Mouse (Mus musculus): Measurements from ENCODE around the gene Mthfd1. TPM values are rescaled to one million over a fixed set of nuclear protein-coding genes. Genes with fewer than 3 reads are reported as not detected.

Mthfd1 gene
- total RNA-seq, 1 experiment = 182 TPM

GRCm38 (mm10) chr12:76256114-76256843 lies 1.2 kb downstream of the Mthfd1 start:
- in situ Hi-C loops (cut with MboI; ENCODE audit: low sequenced_read_pairs in 2 of 2, unreplicated experiment in 2 of 2) = no loop called here
- Histone ChIP-seq H3K4me3 (ENCODE audit: insufficient read depth in 1 of 2, low read depth in 1 of 2, low read length in 2 of 2, poor library complexity in 1 of 2, severe bottlenecking in 1 of 2) (peak overlapping the region; percentile 84 to 88), H3K27ac (ENCODE audit: insufficient read depth, low read depth, low read length, poor library complexity, severe bottlenecking) (no peak overlapping the region), H3K36me3 (ENCODE audit: control insufficient read depth, insufficient read depth, low read length, poor library complexity, severe bottlenecking) (no peaks in the 10 kb centered on the region; the same call in 1 of the 2 replicates), H3K9me3 (ENCODE audit: control insufficient read depth, insufficient read depth, low read depth, low read length) (no peaks in the 10 kb centered on the region), H3K4me1 (ENCODE audit: control insufficient read depth in 2 of 2, insufficient read depth in 2 of 2, low read length in 2 of 2, poor library complexity in 1 of 2) (peaks cover 2 to 7% of the 10 kb centered on the region in 2 experiments), H3K9ac (ENCODE audit: insufficient read depth, low read depth, low read length, poor library complexity, severe bottlenecking) (peak overlapping the region; percentile 87)
- no peak for TF ChIP-seq ZNF384 (IDR thresholded peaks at IDR 0.05; ENCODE audit: low read depth, low read length)
- TF ChIP-seq ZC3H11A (IDR thresholded peaks at IDR 0.05; ENCODE audit: borderline replicate concordance, low read depth, low read length) = no peak
- TF ChIP-seq MAFK (IDR thresholded peaks at IDR 0.05; ENCODE audit: insufficient read depth, low read depth, low read length) = no peak
- no peak for TF ChIP-seq CHD2 (IDR thresholded peaks at IDR 0.05; ENCODE audit: low read depth, low read length)
- TF ChIP-seq HCFC1 (IDR thresholded peaks at IDR 0.05; ENCODE audit: borderline replicate concordance, insufficient read depth, low read length) = no peak
- no peak for DNase-seq (ENCODE audit: low read depth, low spot score)

- H3K27ac ChIP-seq (ENCODE audit: insufficient read depth, low read depth, low read length, poor library complexity, severe bottlenecking) = no peak overlapping the region
- in situ Hi-C loops (cut with MboI; ENCODE audit: low sequenced_read_pairs in 2 of 2, unreplicated experiment in 2 of 2) = no loop called here
- no peak overlapping the region for H3K4me3 ChIP-seq (ENCODE audit: insufficient read depth in 1 of 2, low read depth in 1 of 2, low read length in 2 of 2, poor library complexity in 1 of 2, severe bottlenecking in 1 of 2)
- DNase-seq (ENCODE audit: low read depth, low spot score) = no peak
- H3K4me1 ChIP-seq (ENCODE audit: control insufficient read depth in 2 of 2, insufficient read depth in 2 of 2, low read length in 2 of 2, poor library complexity in 1 of 2) = peaks cover 4 to 9% of the 10 kb centered on the region in 2 experiments
- peaks cover 1% of the 10 kb centered on the region; the same call in 1 of the 2 replicates for H3K36me3 ChIP-seq (ENCODE audit: control insufficient read depth, insufficient read depth, low read length, poor library complexity, severe bottlenecking)
- no peak for TF ChIP-seq CHD2 (IDR thresholded peaks at IDR 0.05; ENCODE audit: low read depth, low read length)
- no peak for TF ChIP-seq HCFC1 (IDR thresholded peaks at IDR 0.05; ENCODE audit: borderline replicate concordance, insufficient read depth, low read length)
- TF ChIP-seq ZC3H11A (IDR thresholded peaks at IDR 0.05; ENCODE audit: borderline replicate concordance, low read depth, low read length) = no peak
- H3K9ac ChIP-seq (ENCODE audit: insufficient read depth, low read depth, low read length, poor library complexity, severe bottlenecking) = no peak overlapping the region
- no peaks in the 10 kb centered on the region for H3K9me3 ChIP-seq (ENCODE audit: control insufficient read depth, insufficient read depth, low read depth, low read length)
These were observed 5.6 kb downstream of the Mthfd1 start for GRCm38 (mm10) chr12:76260673-76261072.

DNA sequence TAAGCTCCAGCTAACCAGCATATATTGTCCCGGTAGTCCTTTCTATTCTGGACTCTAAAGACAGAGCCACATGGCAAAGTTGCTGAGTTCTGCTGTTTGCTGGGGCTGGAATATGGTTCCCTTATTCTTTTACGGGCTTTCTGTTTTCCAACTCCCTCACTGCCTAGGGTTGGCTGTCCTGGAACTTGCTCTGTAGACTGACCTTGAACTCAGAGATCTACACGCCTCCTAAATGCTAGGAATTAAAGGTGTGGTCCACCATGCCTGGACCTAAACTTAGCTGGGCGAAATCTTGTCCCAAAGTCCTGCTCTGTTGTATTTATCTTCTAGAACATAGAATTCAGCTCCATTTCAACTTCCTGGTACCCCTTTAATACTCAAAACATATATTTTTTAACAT lies 6.5 kb downstream of the Mthfd1 start:
- Histone ChIP-seq H3K9ac (ENCODE audit: insufficient read depth, low read depth, low read length, poor library complexity, severe bottlenecking) (no peak overlapping the region), H3K36me3 (ENCODE audit: control insufficient read depth, insufficient read depth, low read length, poor library complexity, severe bottlenecking) (peaks cover 4% of the 10 kb centered on the region; the same call in 1 of the 2 replicates), H3K4me1 (ENCODE audit: control insufficient read depth in 2 of 2, insufficient read depth in 2 of 2, low read length in 2 of 2, poor library complexity in 1 of 2) (peaks cover 4 to 9% of the 10 kb centered on the region in 2 experiments), H3K4me3 (ENCODE audit: insufficient read depth in 1 of 2, low read depth in 1 of 2, low read length in 2 of 2, poor library complexity in 1 of 2, severe bottlenecking in 1 of 2) (peak overlapping the region in 1 of 2 experiments; percentile 38; a peak in 2 of 4 replicates), H3K27ac (ENCODE audit: insufficient read depth, low read depth, low read length, poor library complexity, severe bottlenecking) (no peak overlapping the region; the same call in 1 of the 2 replicates), H3K9me3 (ENCODE audit: control insufficient read depth, insufficient read depth, low read depth, low read length) (no peaks in the 10 kb centered on the region)
- TF ChIP-seq CHD2 (IDR thresholded peaks at IDR 0.05; ENCODE audit: low read depth, low read length) = no peak
- TF ChIP-seq MAFK (IDR thresholded peaks at IDR 0.05; ENCODE audit: insufficient read depth, low read depth, low read length) = no peak
- no peak for TF ChIP-seq ZNF384 (IDR thresholded peaks at IDR 0.05; ENCODE audit: low read depth, low read length)
- TF ChIP-seq HCFC1 (IDR thresholded peaks at IDR 0.05; ENCODE audit: borderline replicate concordance, insufficient read depth, low read length) = no peak
- TF ChIP-seq ZC3H11A (IDR thresholded peaks at IDR 0.05; ENCODE audit: borderline replicate concordance, low read depth, low read length) = no peak
- in situ Hi-C loops (cut with MboI; ENCODE audit: low sequenced_read_pairs in 2 of 2, unreplicated experiment in 2 of 2) = no loop called here
- DNase-seq (ENCODE audit: low read depth, low spot score) = no peak

DNA sequence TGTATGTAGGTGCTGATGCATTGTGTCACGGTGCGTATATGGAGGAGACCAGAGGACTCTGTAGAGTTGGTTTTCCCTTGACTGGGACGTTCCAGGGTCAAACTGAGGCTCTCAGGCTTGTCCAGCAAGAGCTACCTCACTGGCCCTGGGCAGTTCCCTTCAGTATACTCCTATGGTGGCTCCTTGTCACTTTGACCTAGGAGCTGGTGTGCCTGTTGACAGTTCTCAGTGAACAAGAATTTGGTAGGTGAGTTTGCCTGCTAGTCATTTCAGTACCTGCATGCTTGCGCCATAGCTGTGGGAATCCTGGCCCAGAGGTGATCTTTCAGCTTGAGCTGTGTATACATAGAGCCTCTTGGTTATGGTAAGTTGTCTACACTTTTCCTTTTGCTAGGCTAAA lies 7.8 kb downstream of the Mthfd1 start:
- Histone ChIP-seq H3K9me3 (ENCODE audit: control insufficient read depth, insufficient read depth, low read depth, low read length) (no peaks in the 10 kb centered on the region), H3K4me3 (ENCODE audit: insufficient read depth in 1 of 2, low read depth in 1 of 2, low read length in 2 of 2, poor library complexity in 1 of 2, severe bottlenecking in 1 of 2) (no peak overlapping the region), H3K9ac (ENCODE audit: insufficient read depth, low read depth, low read length, poor library complexity, severe bottlenecking) (no peak overlapping the region), H3K4me1 (ENCODE audit: control insufficient read depth in 2 of 2, insufficient read depth in 2 of 2, low read length in 2 of 2, poor library complexity in 1 of 2) (peaks cover 7 to 9% of the 10 kb centered on the region in 2 experiments), H3K36me3 (ENCODE audit: control insufficient read depth, insufficient read depth, low read length, poor library complexity, severe bottlenecking) (peaks cover 7% of the 10 kb centered on the region; the same call in 1 of the 2 replicates), H3K27ac (ENCODE audit: insufficient read depth, low read depth, low read length, poor library complexity, severe bottlenecking) (no peak overlapping the region)
- in situ Hi-C loops (cut with MboI; ENCODE audit: low sequenced_read_pairs in 2 of 2, unreplicated experiment in 2 of 2) = no loop called here
- TF ChIP-seq ZC3H11A (IDR thresholded peaks at IDR 0.05; ENCODE audit: borderline replicate concordance, low read depth, low read length) (no peak), CHD2 (IDR thresholded peaks at IDR 0.05; ENCODE audit: low read depth, low read length) (no peak), HCFC1 (IDR thresholded peaks at IDR 0.05; ENCODE audit: borderline replicate concordance, insufficient read depth, low read length) (no peak)
- DNase-seq (ENCODE audit: low read depth, low spot score) = no peak

Data from ES-E14 (cell line).